Mouse (Mus musculus): ENCODE results near the gene Tmem106c. TPM values are rescaled to one million over a fixed set of nuclear protein-coding genes. Genes with fewer than 3 reads are reported as not detected.

Tmem106c gene
- total and polyA plus RNA-seq, 3 experiments: 10.2 to 21.9 (median 11.1) TPM

GRCm38 (mm10) chr15:98003822-98004739 lies 40.1 kb downstream of the Tmem106c start, which contains the start of gene Col2a1:
Gene Col2a1 (minus strand): TSS chr15:98004695.
- peaks cover 5% of the 10 kb centered on the region for H3K4me1 ChIP-seq (ENCODE audit: control insufficient read depth, insufficient read depth, low read length)
- peaks cover 32% of the 10 kb centered on the region for H3K27me3 ChIP-seq (ENCODE audit: control insufficient read depth, insufficient read depth, low read length)
- H3K9ac ChIP-seq (ENCODE audit: low read depth, low read length): no peak within 1 kb of the TSS
- H3K27ac ChIP-seq: no peak within 1 kb of the TSS
- no peak within 1 kb of the TSS for H3K4me3 ChIP-seq
- WGBS: 2% methylated on average over 58 of the region's 59 CpGs
- no peaks in the 10 kb centered on the region for H3K79me2 ChIP-seq (replicated peaks; ENCODE audit: control insufficient read depth, insufficient read depth, low read length)
- DNase-seq: no peak
- intact Hi-C loops (cut with DNase I): no loop called here
- H3K36me3 ChIP-seq (ENCODE audit: control insufficient read depth, insufficient read depth, low read length): no peaks in the 10 kb centered on the region
- TF ChIP-seq EP300 (IDR thresholded peaks at IDR 0.05; ENCODE audit: insufficient read depth, low read depth, low read length) (no peak), POLR2A (IDR thresholded peaks at IDR 0.05; ENCODE audit: insufficient read depth, low read depth, low read length) (no peak), CTCF (IDR thresholded peaks at IDR 0.05) (no peak)

GRCm38 (mm10) chr15:98004740-98005159 lies 40.8 kb downstream of the Tmem106c start:
- Histone ChIP-seq H3K4me3 (no peak overlapping the region), H3K27me3 (ENCODE audit: control insufficient read depth, insufficient read depth, low read length) (peaks cover 29% of the 10 kb centered on the region), H3K27ac (no peak overlapping the region), H3K4me1 (ENCODE audit: control insufficient read depth, insufficient read depth, low read length) (peaks cover 5% of the 10 kb centered on the region), H3K36me3 (ENCODE audit: control insufficient read depth, insufficient read depth, low read length) (no peaks in the 10 kb centered on the region), H3K9ac (ENCODE audit: low read depth, low read length) (no peak overlapping the region), H3K79me2 (replicated peaks; ENCODE audit: control insufficient read depth, insufficient read depth, low read length) (no peaks in the 10 kb centered on the region)
- no peak for DNase-seq
- intact Hi-C loops (cut with DNase I): no loop called here
- TF ChIP-seq CTCF (IDR thresholded peaks at IDR 0.05): no peak
- WGBS: 11% methylated on average over 18 of the region's 19 CpGs

- Histone ChIP-seq H3K27ac (no peak overlapping the region), H3K79me2 (replicated peaks; ENCODE audit: control insufficient read depth, insufficient read depth, low read length) (no peaks in the 10 kb centered on the region), H3K9ac (ENCODE audit: low read depth, low read length) (no peak overlapping the region), H3K27me3 (ENCODE audit: control insufficient read depth, insufficient read depth, low read length) (peaks cover 28% of the 10 kb centered on the region), H3K4me1 (ENCODE audit: control insufficient read depth, insufficient read depth, low read length) (peaks cover 5% of the 10 kb centered on the region), H3K36me3 (ENCODE audit: control insufficient read depth, insufficient read depth, low read length) (no peaks in the 10 kb centered on the region), H3K4me3 (no peak overlapping the region)
- TF ChIP-seq EP300 (IDR thresholded peaks at IDR 0.05; ENCODE audit: insufficient read depth, low read depth, low read length): no peak
- no peak for TF ChIP-seq POLR2A (IDR thresholded peaks at IDR 0.05; ENCODE audit: insufficient read depth, low read depth, low read length)
- TF ChIP-seq CTCF (IDR thresholded peaks at IDR 0.05): no peak
- WGBS: 23% methylated on average over 11 of the region's 11 CpGs
- DNase-seq: no peak
- intact Hi-C loops (cut with DNase I): no loop called here
Observed at GRCm38 (mm10) chr15:98005181-98005580, 41.2 kb downstream of the Tmem106c start.

- intact Hi-C loops (cut with DNase I): no loop called here
Observed at GRCm38 (mm10) chr15:98012810-98013209, 48.8 kb downstream of the Tmem106c start.

GRCm38 (mm10) chr15:98017925-98018324 lies 53.9 kb downstream of the Tmem106c start:
- Histone ChIP-seq H3K9ac (ENCODE audit: low read depth, low read length) (no peak overlapping the region), H3K4me3 (no peak overlapping the region), H3K27me3 (ENCODE audit: control insufficient read depth, insufficient read depth, low read length) (no peaks in the 10 kb centered on the region), H3K27ac (no peak overlapping the region), H3K79me2 (replicated peaks; ENCODE audit: control insufficient read depth, insufficient read depth, low read length) (no peaks in the 10 kb centered on the region), H3K36me3 (ENCODE audit: control insufficient read depth, insufficient read depth, low read length) (no peaks in the 10 kb centered on the region), H3K4me1 (ENCODE audit: control insufficient read depth, insufficient read depth, low read length) (no peaks in the 10 kb centered on the region)
- TF ChIP-seq POLR2A (IDR thresholded peaks at IDR 0.05; ENCODE audit: insufficient read depth, low read depth, low read length) (no peak), EP300 (IDR thresholded peaks at IDR 0.05; ENCODE audit: insufficient read depth, low read depth, low read length) (no peak), CTCF (IDR thresholded peaks at IDR 0.05) (no peak)
- intact Hi-C loops (cut with DNase I): no loop called here
- 78% methylated on average over 4 of the region's 4 CpGs for WGBS
- DNase-seq: no peak

More at GRCm38 (mm10) chr15:98012810-98013209, 48.8 kb downstream of the Tmem106c start:
- Histone ChIP-seq H3K4me1 (ENCODE audit: control insufficient read depth, insufficient read depth, low read length) (no peaks in the 10 kb centered on the region), H3K79me2 (replicated peaks; ENCODE audit: control insufficient read depth, insufficient read depth, low read length) (no peaks in the 10 kb centered on the region), H3K27ac (no peak overlapping the region), H3K36me3 (ENCODE audit: control insufficient read depth, insufficient read depth, low read length) (no peaks in the 10 kb centered on the region), H3K9ac (ENCODE audit: low read depth, low read length) (no peak overlapping the region), H3K27me3 (ENCODE audit: control insufficient read depth, insufficient read depth, low read length) (no peaks in the 10 kb centered on the region), H3K4me3 (no peak overlapping the region)
- DNase-seq: no peak
- TF ChIP-seq POLR2A (IDR thresholded peaks at IDR 0.05; ENCODE audit: insufficient read depth, low read depth, low read length) (no peak), CTCF (IDR thresholded peaks at IDR 0.05) (no peak), EP300 (IDR thresholded peaks at IDR 0.05; ENCODE audit: insufficient read depth, low read depth, low read length) (no peak)
- 76% methylated on average over 6 of the region's 6 CpGs for WGBS

- Histone ChIP-seq H3K4me3 (no peak overlapping the region), H3K9ac (ENCODE audit: low read depth, low read length) (no peak overlapping the region), H3K4me1 (ENCODE audit: control insufficient read depth, insufficient read depth, low read length) (no peaks in the 10 kb centered on the region), H3K27me3 (ENCODE audit: control insufficient read depth, insufficient read depth, low read length) (no peaks in the 10 kb centered on the region), H3K79me2 (replicated peaks; ENCODE audit: control insufficient read depth, insufficient read depth, low read length) (no peaks in the 10 kb centered on the region), H3K27ac (no peak overlapping the region), H3K36me3 (ENCODE audit: control insufficient read depth, insufficient read depth, low read length) (no peaks in the 10 kb centered on the region)
- TF ChIP-seq CTCF (IDR thresholded peaks at IDR 0.05) (no peak), POLR2A (IDR thresholded peaks at IDR 0.05; ENCODE audit: insufficient read depth, low read depth, low read length) (no peak), EP300 (IDR thresholded peaks at IDR 0.05; ENCODE audit: insufficient read depth, low read depth, low read length) (no peak)
- intact Hi-C loops (cut with DNase I): no loop called here
- no peak for DNase-seq
- WGBS: 45% methylated on average over 3 of the region's 3 CpGs
Observed at GRCm38 (mm10) chr15:98019047-98019446, 55.0 kb downstream of the Tmem106c start.

Other genes starting within 250 kb of the Tmem106c start
- 1 to 10 TPM; 1.1 to 1.2 TPM for gene Endou, start 232.9 kb upstream of the Tmem106c start, total RNA-seq (2021)
- 2.4 TPM in 2 replicates for gene Endou, start 232.9 kb upstream of the Tmem106c start, polyA plus RNA-seq (2012; rRNA removed)
- gene Rapgef3, start 196.2 kb upstream of the Tmem106c start, total RNA-seq (2021): 10 to 100 TPM; 21.5 to 27.9 TPM
- 44.4 and 57.0 TPM in 2 replicates for gene Rapgef3, start 196.2 kb upstream of the Tmem106c start, polyA plus RNA-seq (2012; rRNA removed)
- 10 to 100 TPM; 72.7 to 73.0 TPM for gene Slc48a1, start 185.7 kb upstream of the Tmem106c start, total RNA-seq (2021)
- 82.8 and 85.3 TPM in 2 replicates for gene Slc48a1, start 185.7 kb upstream of the Tmem106c start, polyA plus RNA-seq (2012; rRNA removed)
- 10 to 100 TPM; 23.7 to 25.7 TPM for gene Hdac7, start 119.7 kb upstream of the Tmem106c start, total RNA-seq (2021)
- gene Hdac7, start 119.7 kb upstream of the Tmem106c start, polyA plus RNA-seq (2012; rRNA removed): 54.9 and 61.8 TPM in 2 replicates
- gene Vdr, start 53.6 kb upstream of the Tmem106c start, total RNA-seq (2021): 1 to 10 TPM; 1.1 to 2.0 TPM
- 2.3 and 2.7 TPM in 2 replicates for gene Vdr, start 53.6 kb upstream of the Tmem106c start, polyA plus RNA-seq (2012; rRNA removed)
- under 1 TPM; 0.27 to 0.37 TPM for gene Col2a1, start 40.5 kb downstream of the Tmem106c start, total RNA-seq (2021)
- 0.12 and 0.61 TPM in 2 replicates for gene Col2a1, start 40.5 kb downstream of the Tmem106c start, polyA plus RNA-seq (2012; rRNA removed)
- gene Pfkm, start 128.4 kb downstream of the Tmem106c start, total RNA-seq (2021): 100 to 1,000 TPM; 800 to 921 TPM
- 521 and 828 TPM in 2 replicates for gene Pfkm, start 128.4 kb downstream of the Tmem106c start, polyA plus RNA-seq (2012; rRNA removed)
- gene Senp1, start 129.5 kb downstream of the Tmem106c start, total RNA-seq (2021): 1 to 10 TPM; 9.8 to 10.0 TPM
- 5.3 and 10.1 TPM in 2 replicates for gene Senp1, start 129.5 kb downstream of the Tmem106c start, polyA plus RNA-seq (2012; rRNA removed)
- 100 to 1,000 TPM; 105 to 118 TPM for gene Asb8, start 201.4 kb downstream of the Tmem106c start, total RNA-seq (2021)
- gene Asb8, start 201.4 kb downstream of the Tmem106c start, polyA plus RNA-seq (2012; rRNA removed): 104 and 172 TPM in 2 replicates
- under 1 TPM; 0.52 to 0.63 TPM for gene Ccdc184, start 203.0 kb downstream of the Tmem106c start, total RNA-seq (2021)
- 0.61 and 0.94 TPM in 2 replicates for gene Ccdc184, start 203.0 kb downstream of the Tmem106c start, polyA plus RNA-seq (2012; rRNA removed)
- not detected for gene Olfr288, start 231.3 kb downstream of the Tmem106c start, total RNA-seq (2021)
- gene Olfr288, start 231.3 kb downstream of the Tmem106c start, polyA plus RNA-seq (2012; rRNA removed): not detected in 2 replicates

Data from heart, adult 2 months (tissue).